Mouse (Mus musculus) left cerebral cortex, adult 2 months (tissue): ENCODE measurements around the gene Ptpn7. TPM values are rescaled to one million over a fixed set of nuclear protein-coding genes. Genes with fewer than 3 reads are reported as not detected.
"Not testable (repeated sequence)": the region's sequence is repeated elsewhere in the genome, so short reads cannot be mapped to it uniquely, and the experiment has no call there.

ENCODE experiments used
- DNase-seq, 2 experiments: peaks; one replicate each; pipeline ENCODE4 v3.0.0; 2021 to 2022; ENCODE audit warnings: low spot score in 2 of 2, mixed read lengths in 1 of 2; ENCODE audit errors: extremely low spot score in 1 of 2
- H3K27ac ChIP-seq: fragments of 200-600 bp; 2 replicates; pipeline ENCODE4 v1.8.1; 2022
- H3K4me3 ChIP-seq: fragments of 200-600 bp; 2 replicates; pipeline ENCODE4 v1.8.1; 2022
- CTCF ChIP-seq: fragments of 200-600 bp; IDR thresholded peaks from 2 replicates; pipeline ENCODE4 v1.8.1; 2022; ENCODE audit warnings: antibody characterized with exemption, mild to moderate bottlenecking, moderate library complexity
- intact Hi-C: fragments of 180-260 bp; cut with DNase I; formaldehyde crosslinking; loops from one replicate; pipeline ENCODE4 v1.15.1; 2025
- total RNA-seq, 2 experiments: library from RNA; stranded (reverse); gene quantifications; 2 replicates each; pipeline ENCODE4 v1.2.3; 2021

Ptpn7 gene
- total RNA-seq, 2 experiments from 2014 or later = 0.09 to 0.37 TPM

- TF ChIP-seq CTCF = no peak
- Histone ChIP-seq H3K27ac (no peak within 1 kb of the TSS), H3K4me3 (peak within 1 kb of the TSS; percentile 13; the same call in 1 of the 2 replicates)
- DNase-seq = no peak
- intact Hi-C loops = loop anchor here (5.0 kb wide), 1 partner anchor 133 kb away; no protein-coding TSS in a partner anchor
These were observed 27.4 kb upstream of the Ptpn7 start, which contains the start of gene Lgr6 for GRCm38 (mm10) chr1:135105124-135105523. TSS of gene Lgr6 (minus strand) at chr1:135105276.

GRCm38 (mm10) chr1:135105951-135106350, 26.5 kb upstream of the Ptpn7 start:
- peak; percentile 63 to 69 for DNase-seq
- Histone ChIP-seq H3K27ac (no peak overlapping the region), H3K4me3 (no peak overlapping the region)
- TF ChIP-seq CTCF = peak; percentile 92
- intact Hi-C loops = loop anchor here (1.0 to 5.0 kb wide), 2 partner anchors 117 to 134 kb away; no protein-coding TSS in a partner anchor

GRCm38 (mm10) chr1:135108611-135109010, 23.9 kb upstream of the Ptpn7 start:
- intact Hi-C loops = loop anchor here (5.0 kb wide), 1 partner anchor 136 kb away; no protein-coding TSS in a partner anchor
- H3K27ac ChIP-seq = no peak overlapping the region
- peak; percentile 52 for TF ChIP-seq CTCF
- no peak overlapping the region for H3K4me3 ChIP-seq
- no peak for DNase-seq

GRCm38 (mm10) chr1:135110075-135110474, 22.4 kb upstream of the Ptpn7 start:
- no peak overlapping the region for H3K27ac ChIP-seq
- intact Hi-C loops = loop anchor here (1.0 kb wide), 2 partner anchors 26 to 121 kb away; no protein-coding TSS in a partner anchor
- peak; percentile 66 to 81 for DNase-seq
- peak; percentile 97 for TF ChIP-seq CTCF
- H3K4me3 ChIP-seq = no peak overlapping the region

- DNase-seq, intact Hi-C loops, H3K27ac ChIP-seq, H3K4me3 ChIP-seq: not testable (repeated sequence)
These were observed 21.2 kb upstream of the Ptpn7 start for GRCm38 (mm10) chr1:135111271-135111670.

GRCm38 (mm10) chr1:135112661-135113060, 19.8 kb upstream of the Ptpn7 start:
- Histone ChIP-seq H3K27ac (no peak overlapping the region), H3K4me3 (no peak overlapping the region)
- intact Hi-C loops = no loop called here
- peak; percentile 84 for TF ChIP-seq CTCF
- DNase-seq = no peak

GRCm38 (mm10) chr1:135124573-135125363, 7.7 kb upstream of the Ptpn7 start:
- no peak overlapping the region for H3K27ac ChIP-seq
- no peak for DNase-seq
- H3K4me3 ChIP-seq = no peak overlapping the region
- intact Hi-C loops = no loop called here
- no peak for TF ChIP-seq CTCF

- no peak for TF ChIP-seq CTCF
- DNase-seq = no peak
- no peak overlapping the region for H3K27ac ChIP-seq
- intact Hi-C loops = no loop called here
- H3K4me3 ChIP-seq = no peak overlapping the region
These were observed 6.5 kb upstream of the Ptpn7 start for GRCm38 (mm10) chr1:135125990-135126389.

- intact Hi-C loops = no loop called here
- Histone ChIP-seq H3K4me3 (no peak overlapping the region), H3K27ac (no peak overlapping the region)
- DNase-seq = no peak
- no peak for TF ChIP-seq CTCF
These were observed 6.0 kb upstream of the Ptpn7 start for GRCm38 (mm10) chr1:135126443-135127027.

GRCm38 (mm10) chr1:135128011-135128441, 4.5 kb upstream of the Ptpn7 start:
- no peak for DNase-seq
- TF ChIP-seq CTCF = no peak
- intact Hi-C loops = no loop called here
- no peak overlapping the region for H3K27ac ChIP-seq
- no peak overlapping the region for H3K4me3 ChIP-seq

GRCm38 (mm10) chr1:135128986-135129385, 3.5 kb upstream of the Ptpn7 start:
- intact Hi-C loops = no loop called here
- TF ChIP-seq CTCF = no peak
- no peak for DNase-seq
- no peak overlapping the region for H3K27ac ChIP-seq
- no peak overlapping the region for H3K4me3 ChIP-seq

GRCm38 (mm10) chr1:135129543-135130183, 2.8 kb upstream of the Ptpn7 start:
- H3K27ac ChIP-seq = no peak overlapping the region
- intact Hi-C loops = no loop called here
- no peak for TF ChIP-seq CTCF

More at GRCm38 (mm10) chr1:135129543-135130183, 2.8 kb upstream of the Ptpn7 start:
- DNase-seq = no peak
- no peak overlapping the region for H3K4me3 ChIP-seq
